Mouse (Mus musculus) CD8-positive naive resting alpha-beta T cell, adult 2 months (primary cell): ENCODE measurements around the gene Gm813.
"Not testable (repeated sequence)": the region's sequence is repeated elsewhere in the genome, so short reads cannot be mapped to it uniquely, and the experiment has no call there.

Experiments
- DNase-seq, 2 experiments: peaks; one replicate each; pipeline ENCODE4 v3.0.0; 2022; ENCODE audit warnings: low read depth in 2 of 2, low spot score in 2 of 2

The Gm813 gene

DNA sequence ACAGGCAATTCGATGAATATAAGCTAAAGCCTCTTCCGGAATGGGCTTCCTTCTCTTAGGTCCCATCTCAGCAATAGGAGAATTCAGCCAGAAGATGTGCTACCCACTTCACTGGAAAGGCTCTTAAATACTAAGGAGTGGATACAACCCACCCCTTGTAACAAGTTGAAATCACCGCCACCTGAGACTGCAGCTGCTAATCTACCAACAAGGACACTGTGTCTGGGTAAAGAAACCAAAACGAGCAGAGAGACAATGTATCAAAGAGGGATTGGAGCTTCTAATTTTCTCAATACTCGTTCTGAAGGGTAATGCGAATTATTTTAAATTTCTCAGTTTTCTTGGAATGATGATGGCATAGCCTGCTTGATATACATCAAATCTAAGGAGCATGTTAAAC, at the start of gene Gm813:
Gene Gm813, minus strand, starts transcription at position 101 of the 400 bp plus-strand sequence.
- DNase-seq, result no peak

DNA sequence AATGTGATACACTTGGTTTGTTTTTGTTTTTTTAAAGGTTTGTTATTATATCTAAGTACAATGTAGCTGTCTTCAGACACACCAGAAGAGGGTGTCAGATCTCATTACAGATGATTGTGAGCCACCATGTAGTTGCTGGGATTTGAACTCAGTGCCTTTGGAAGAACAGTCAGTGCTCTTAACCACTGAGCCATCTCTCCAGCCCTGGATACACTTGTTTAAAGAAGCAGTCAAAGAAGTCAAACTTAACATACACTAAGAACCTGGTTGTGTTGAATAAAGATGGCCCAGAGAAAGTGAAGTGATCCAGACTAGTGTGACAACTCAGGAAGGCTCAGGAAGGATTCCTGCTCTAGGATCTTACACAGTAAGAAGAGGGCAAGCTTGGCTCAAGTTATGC, 48.4 kb upstream of the Gm813 start:
- not testable (repeated sequence) for DNase-seq

DNA sequence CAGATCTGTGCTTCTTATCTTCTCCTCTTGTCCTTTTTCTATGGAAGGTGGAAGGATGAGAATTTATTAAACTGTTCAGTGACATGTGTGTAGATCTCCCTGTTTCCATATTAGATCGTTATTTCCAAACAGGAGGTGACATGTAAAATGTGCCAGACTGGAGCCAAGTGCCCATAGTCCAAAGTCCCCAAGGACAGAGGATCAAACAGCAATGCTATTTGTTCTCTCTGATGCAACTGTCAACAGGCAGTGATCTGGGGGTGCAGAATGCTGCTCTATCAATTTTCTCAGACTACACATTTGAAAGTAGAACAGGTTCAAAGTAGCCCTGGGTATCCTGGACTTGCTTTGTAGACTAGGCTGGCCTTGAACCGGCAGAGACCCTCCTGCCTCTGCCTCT, 47.0 kb upstream of the Gm813 start:
- DNase-seq, result no peak

DNA sequence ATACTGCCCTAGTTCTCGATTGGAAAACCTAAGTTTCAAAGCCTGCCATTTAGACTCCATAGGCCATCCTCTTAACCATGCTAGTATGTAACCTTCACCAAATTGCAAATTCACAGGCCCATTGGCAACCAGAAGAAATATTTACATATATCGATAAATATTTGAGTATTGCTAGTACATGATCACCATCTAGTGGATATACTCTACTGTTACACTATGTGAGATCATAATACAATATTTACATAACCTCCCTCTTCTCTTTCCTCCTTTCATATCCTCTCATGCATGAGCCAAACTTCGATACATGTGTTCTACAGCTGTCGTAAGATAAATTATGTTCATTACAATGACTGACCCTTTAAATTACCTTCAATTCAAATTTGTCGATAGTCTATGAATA, 46.2 kb upstream of the Gm813 start:
- DNase-seq, result no peak

DNA sequence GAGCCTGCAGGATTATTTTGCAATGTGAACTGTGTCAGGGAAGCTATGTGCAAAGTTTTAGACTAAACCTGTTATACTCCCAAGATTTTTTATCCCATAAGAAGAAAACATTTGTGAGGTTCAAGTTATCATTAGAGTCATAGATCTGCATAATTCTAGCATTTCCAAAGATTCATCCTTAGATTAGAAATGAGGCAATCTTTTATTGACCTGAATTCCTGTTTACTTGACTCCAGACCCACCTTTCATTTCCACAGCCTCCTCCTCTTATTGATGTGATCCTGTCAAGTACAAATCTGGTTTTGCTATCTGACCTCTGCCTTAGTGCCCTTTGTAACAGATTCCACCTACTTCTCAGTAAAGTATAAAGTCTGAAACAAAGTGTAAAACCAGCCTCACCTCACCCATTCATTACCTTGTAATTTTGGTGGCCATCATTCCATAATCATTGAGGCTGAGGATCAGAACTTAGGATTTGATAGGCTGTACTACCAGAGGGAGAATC, 45.6 kb upstream of the Gm813 start:
- no peak for DNase-seq

DNA sequence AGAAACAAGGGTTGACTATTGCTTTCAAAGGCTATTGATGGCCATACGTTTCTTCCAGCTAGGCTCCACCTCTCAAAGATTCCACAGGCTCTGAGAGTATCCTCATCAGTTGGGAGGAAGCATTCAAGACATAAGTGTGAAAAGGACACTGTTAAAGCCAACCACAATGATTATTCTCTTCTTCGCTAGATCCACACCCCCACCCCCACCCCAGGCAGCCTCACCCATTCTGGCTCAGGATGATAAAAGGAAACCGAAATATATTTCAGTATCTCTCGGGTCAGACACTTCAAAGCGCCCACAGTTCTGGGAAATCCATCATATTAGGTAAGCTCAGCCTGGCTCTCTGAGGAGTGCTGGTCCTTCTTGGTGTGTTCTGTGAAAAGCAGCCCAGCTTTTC, 45.0 kb upstream of the Gm813 start:
- DNase-seq, result no peak

DNA sequence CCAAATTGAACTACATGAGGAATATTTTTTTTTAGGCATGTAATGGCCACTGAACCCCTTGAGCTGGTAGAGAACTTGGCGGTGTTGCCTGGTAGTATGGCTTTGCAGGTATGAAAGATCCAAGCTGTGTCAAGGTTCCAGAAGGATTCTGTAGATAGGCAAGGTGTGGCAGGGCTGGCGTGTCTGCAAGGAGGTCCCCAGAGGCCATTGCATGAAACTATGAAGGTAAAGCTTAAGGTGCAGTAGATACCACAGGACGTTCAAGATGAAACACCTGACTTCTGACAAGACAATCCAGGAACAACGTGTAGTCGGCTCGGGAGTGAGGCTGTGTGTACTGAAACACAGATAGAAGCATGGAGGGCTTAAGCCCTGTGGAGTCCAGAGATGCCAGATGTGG, 41.9 kb upstream of the Gm813 start:
- DNase-seq, result no peak

DNA sequence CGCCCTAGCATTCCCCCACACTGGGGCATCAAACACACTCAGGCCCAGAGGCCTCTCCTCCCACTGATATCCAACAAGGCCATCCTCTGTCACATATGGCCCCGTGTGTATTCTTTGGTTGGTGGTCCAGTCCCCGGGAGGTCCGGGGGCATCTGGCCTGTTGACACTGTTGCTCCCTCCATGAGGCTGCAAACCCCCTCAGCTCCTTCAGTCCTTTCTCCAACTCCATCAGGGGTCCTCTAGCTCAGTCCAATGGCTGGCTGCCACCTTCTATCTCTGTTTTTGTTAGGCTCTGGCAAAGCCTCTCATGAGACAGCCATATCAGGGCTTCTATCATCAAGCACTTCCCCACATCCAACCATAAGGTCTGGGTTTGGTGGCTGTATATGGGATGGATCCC, 39.7 kb upstream of the Gm813 start:
- no peak for DNase-seq

DNA sequence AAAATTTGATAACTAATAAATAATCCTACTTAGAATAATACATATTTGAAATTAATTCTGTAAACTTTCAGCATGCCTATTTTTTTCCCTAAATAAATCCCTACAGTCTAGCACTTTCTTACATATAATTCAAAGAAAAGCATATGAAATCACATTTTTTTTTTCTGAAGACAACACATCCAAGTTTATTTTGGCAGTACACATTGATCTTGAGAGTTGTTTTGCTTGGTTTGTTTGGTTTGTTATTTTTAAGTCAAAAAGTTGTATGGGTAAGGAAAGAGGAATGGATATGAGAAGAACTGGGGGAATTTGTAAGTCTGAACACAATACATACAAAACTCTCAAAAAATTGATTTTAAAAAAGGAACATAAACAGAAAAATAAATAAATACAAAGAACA, 39.0 kb upstream of the Gm813 start:
- DNase-seq, result no peak

DNA sequence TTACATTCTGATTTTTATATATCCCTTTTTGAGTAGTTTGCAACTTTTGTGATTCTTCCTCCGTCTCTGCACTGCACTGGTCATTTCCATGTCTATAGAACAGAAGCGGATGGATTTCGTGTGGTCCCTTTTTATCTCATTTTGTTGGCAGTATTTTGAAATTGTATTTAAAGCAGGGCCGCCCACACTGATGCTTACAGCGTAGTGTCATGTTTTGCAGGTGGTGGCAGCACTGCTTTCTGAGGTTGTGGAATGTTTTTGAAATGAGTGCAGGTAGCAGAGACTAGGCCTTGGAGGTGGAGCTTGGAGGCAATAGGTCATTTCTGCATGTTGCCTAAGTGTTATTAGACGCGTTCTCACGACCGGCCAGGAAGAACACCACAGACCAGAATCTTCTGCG, 33.2 kb upstream of the Gm813 start:
- no peak for DNase-seq

DNA sequence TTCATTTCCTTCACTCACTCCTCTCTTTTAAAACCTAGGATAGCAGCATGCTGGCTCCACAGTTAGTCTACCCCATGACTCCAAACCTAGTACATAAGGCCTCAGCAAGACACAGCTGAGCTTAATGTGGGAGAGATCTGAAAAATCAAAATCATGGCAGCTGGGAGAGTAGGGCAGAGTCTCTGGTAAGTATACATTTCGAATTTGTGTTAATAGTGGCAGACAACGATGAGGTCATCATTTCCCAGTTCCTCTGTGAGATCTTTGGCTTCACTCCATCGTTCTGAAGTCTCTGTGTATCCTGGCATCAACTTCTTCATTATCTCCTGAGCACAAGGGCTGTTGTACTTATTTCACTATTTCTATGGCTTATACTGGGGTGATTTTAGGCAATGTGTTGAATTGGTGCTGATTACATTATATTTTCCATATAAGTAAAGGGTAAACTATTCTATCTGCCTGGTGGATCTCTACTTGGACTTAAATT, 22.0 kb upstream of the Gm813 start, which contains the start of gene E330017A01Rik:
Gene E330017A01Rik, minus strand, starts transcription at position 51 of the 487 bp plus-strand sequence.
- DNase-seq, result no peak

DNA sequence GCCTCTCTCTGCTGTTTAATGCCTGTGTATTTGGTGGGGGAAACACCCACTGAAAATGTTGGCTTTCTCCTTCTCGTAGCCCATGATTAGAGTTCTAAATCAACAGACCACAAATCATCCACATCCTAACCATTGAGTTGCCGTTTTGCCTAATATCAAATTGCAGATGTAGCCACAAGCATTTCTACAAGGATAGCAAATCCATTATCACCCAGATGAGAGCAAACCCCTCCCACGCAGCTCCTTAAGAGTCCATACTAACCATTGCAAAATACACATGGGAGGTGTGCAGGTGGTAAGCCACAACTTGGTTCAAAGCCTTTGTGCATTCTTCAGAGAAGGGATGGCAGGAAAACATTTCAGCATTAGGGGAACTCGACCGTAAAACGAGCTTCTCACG, 21.2 kb upstream of the Gm813 start:
- DNase-seq, result no peak

DNA sequence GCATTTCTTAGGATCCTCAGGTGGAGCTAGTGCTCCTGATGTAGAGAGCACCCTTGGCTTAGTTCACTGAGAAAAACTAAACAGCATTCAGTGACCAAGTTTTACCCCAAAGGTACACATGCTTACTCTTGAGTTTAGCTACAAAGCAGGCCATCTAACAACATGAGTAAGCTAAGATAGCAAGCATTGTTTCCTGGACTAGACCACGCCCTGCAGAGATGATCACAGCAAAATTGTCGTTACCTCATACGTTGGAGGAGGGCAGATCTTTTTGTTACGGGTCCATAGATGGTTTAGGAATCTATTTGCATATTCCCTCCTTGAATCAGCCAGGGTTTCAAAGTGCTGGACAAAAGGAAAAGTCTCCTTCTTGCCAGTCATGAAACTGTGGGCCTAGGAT, 20.7 kb upstream of the Gm813 start:
- DNase-seq, result no peak

DNA sequence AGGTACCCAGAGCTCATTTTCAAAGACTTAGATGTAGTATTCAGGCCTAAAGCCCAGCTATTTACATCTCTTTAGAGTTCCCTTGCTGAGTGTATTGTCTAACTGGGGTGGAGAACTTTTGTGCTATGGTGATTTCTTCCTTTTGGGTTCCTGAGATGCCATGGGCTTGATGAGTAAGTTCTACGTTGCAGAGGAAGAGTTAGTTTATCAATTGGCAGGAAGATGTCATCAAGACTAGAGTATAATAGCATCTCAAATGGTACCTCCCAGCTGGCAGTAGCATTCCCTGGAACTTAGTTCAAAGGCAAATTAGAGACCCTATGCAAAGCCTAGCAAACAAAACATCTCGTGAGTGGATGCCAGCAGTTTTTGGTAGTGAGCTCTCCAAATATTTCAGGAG, 19.1 kb upstream of the Gm813 start:
- no peak for DNase-seq

DNA sequence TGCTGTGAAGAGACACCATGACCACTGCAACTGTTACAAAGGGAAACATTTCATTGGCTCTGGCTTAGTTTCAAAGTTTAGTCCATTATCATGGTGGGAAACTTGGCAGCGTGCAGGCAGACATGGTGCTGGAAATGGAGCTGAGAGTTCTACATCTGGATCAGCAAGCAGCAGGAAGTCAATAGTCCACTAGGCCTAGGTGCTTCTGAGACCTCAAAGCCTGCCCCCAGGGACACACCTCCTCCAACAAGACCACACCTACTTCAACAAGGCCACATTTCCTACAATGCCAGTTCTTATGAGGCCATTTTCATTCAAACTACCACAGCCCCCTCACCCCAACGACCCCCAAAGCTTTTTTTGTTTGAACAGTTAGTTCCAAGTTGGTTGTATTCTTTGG, 13.0 kb upstream of the Gm813 start:
- DNase-seq, result no peak

DNA sequence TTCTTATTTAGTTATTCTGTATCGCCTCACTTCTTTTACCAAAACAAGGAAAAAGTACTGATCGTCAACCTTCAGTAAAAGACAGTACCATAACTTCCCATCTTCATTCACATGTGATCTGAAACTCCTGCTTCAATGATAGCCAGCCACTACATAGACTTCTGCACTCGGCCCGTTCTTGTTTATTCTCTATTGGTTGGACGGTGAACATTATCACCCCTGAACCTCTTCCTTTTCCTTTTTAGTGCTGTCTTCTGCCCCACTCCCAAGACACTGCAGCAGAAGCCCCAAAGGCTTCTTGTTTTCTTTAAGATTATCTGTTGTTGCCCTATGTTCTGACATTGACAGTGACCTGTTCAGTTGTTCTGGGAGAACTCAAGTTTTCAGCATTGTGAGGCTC, 12.2 kb upstream of the Gm813 start:
- DNase-seq, result no peak

DNA sequence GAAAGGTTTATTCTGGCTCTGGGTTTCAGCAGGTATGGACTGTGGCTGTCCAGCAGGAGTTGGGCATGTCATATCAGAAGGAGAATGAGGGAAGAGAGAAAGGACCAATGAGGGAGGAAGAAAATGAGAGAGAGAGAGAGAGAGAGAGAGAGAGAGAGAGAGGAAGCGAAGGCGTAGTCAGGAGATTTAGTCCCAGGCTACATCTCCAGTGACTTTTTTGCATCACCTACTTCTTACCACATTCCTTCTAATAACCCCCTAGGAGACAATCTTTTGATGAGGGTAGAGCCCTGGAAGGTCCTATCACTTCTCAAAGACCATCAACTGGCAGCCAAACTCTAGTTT, 11.5 kb upstream of the Gm813 start:
- DNase-seq, result no peak

DNA sequence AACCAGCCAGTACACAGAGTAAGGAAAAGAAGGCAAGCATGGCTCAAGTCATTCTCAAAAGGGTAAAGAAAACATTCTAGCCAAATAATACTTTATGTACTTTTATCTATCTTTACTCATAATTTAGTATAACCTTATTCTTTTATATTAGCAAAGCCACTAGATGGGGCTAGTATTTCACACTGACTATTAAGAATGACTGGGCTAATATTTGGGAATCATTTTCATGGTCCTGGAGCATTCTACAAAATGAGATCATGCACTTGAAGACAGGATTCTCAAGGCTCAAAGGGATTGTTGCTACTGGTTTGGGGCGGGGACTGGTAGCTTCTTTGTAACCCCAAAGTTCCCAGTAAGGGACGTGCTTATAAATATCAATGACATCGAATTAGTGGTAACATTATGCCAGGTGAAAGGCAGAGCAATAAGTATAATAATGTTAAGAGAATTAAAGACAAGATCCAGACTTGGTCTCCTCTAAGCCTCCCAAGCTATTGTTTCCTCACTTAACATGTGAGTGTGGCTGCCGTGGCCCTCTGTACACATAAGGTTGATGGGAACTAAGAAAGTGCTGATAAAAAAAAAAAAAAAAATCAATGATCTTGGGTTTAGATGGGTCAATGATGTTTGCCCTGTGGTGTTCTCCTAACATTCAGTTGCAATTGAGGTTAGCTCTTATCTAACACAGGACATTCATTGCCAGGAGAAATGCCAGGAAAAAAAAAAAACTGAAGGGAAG, 11.0 kb upstream of the Gm813 start:
- no peak for DNase-seq

DNA sequence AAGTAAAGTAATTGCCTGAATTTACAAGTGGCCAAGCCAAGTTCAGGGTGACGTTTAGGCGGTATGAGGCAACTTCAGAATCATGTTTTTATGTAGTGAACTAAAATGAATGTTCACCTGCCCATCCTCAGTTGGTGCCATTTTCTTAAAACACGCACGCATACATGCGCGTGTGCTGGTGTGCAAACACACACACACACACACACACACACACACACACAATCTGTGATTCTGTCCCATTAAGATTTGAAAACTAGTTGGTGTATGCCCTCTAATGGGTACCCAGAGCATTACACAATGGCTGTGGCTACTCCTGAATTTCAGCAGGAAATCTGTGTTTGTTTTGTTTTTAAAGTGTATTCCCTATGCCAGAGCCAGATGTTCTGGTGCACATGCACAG, 7.2 kb upstream of the Gm813 start:
- DNase-seq, result peak in 1 of 2 experiments; percentile 13

DNA sequence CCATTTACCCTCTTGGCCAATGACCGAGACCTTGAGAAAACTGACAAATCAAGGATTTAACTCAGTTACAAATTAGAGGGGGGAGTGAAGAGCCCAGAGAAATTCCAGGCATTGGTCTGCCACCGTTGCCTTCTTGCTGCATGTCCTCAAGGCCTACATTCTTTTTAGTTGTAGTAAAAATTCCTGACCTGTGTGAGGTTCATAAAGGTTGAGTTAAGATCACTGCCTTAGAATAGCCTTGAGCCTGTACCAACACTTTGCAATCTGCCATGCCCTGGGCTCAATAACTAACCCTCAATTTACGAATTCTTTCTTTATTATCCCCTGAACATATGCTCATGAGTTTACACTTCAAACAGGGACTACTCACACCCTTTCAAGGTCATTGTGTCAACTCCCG, 6.3 kb upstream of the Gm813 start:
- no peak for DNase-seq

DNA sequence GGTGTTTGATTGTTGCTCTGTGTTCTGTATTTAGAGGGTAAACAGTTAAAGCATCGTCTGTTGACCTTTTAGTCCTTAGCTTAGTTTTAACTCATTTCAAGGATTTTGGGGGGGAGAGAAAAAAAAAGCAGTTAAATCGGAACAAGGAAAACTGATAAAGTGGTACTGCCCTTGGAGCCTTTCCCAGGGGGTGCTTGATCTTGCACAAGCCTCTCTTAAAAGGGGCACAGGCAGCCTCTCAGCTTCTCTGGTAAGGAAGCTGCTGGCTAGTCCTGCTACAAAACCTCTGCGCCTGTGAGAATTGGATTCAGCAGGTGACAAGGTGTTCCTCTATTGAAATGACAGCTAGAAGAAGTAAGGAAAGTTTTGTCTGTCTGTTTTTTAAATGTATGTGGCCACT, 5.6 kb upstream of the Gm813 start:
- no peak for DNase-seq

DNA sequence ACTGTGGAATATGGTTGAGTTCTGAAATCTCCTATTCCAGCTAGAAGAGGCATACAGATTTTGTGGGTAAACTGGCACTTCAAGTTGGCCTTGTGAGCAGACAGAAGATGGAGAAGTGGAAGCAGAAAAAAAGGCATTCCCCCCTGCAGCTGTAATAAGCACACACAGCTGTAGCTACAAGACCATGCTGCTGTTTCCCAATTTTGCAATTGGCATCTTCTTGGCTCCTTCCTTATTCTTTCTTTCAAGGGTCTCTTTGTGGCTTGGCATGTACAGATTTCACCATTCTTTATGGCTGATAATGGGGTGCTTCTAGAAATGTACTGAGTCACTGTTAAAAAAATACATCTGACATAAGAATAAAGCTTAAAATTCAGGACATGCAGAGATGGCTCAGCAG, 568 bp upstream of the Gm813 start:
- no peak for DNase-seq

DNA sequence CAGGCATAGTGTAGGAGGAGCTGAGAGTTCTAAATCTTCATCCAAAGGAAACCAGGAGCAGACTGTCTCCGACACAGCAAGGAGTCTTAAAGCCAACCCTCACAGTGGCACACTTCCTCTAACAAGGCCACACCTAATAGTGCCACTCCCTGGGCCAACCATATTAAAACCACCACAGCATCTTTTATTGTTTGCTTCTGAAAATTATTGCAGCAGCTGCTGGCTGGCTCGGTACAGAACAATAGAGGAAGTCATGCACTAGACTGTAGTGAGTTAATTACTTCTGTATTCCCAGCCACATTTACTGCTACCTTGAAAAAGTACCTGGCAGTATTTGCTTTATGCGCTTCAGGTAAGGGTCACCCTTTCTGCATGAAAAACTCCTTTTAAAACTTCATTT, 3.8 kb downstream of the Gm813 start:
- no peak for DNase-seq
